Mouse (Mus musculus): Measurements from ENCODE around the gene Lrrc9.

DNA sequence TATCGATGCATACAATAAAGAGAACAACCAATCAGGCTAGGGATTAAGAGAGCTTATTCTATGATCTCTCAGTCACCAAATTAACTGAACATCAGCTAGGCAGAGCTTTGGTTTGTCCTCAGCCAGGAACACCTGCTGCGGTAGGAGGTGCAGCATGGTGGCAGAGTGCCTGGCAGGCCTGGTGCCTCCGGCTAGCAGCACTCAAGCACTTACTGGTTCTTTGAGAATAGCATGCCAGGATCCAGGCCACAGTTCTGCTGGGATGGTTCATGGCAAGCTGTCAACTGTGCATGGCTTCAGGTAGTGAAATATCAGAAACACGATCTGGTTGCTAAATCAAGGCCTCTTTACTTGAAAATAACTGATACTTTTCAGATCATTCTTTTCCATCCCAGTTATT lies 26.1 kb downstream of the Lrrc9 start:
- TF ChIP-seq POLR2A (IDR thresholded peaks at IDR 0.05; ENCODE audit: control insufficient read depth, extremely low read depth, insufficient read depth, low read length, poor library complexity) (no peak), CTCF (IDR thresholded peaks at IDR 0.05; ENCODE audit: borderline replicate concordance, control insufficient read depth, extremely low read depth, insufficient read depth, low read length, poor library complexity) (no peak)

Data from thymus, adult 2 months (tissue).